Mouse (Mus musculus) megakaryocyte, embryonic 14.5 days (primary cell): ENCODE results near the gene Snai3.

Experiments
- FLI1 ChIP-seq: IDR thresholded peaks from 2 replicates; pipeline ENCODE4 v1.6.1; 2012; ENCODE audit warnings: low read length, inconsistent platforms, mixed read lengths
- GATA1 ChIP-seq: IDR thresholded peaks from 3 replicates; pipeline ENCODE4 v1.6.1; 2012; ENCODE audit warnings: mixed read lengths, low read length, inconsistent platforms, borderline replicate concordance

- no peak for TF ChIP-seq GATA1
- no peak for TF ChIP-seq FLI1
These were observed 21.2 kb downstream of the Snai3 start for GRCm38 (mm10) chr8:122439336-122439735.
